ENCODE assay signal across 8 mouse cellular contexts in the genomic region with DNA sequence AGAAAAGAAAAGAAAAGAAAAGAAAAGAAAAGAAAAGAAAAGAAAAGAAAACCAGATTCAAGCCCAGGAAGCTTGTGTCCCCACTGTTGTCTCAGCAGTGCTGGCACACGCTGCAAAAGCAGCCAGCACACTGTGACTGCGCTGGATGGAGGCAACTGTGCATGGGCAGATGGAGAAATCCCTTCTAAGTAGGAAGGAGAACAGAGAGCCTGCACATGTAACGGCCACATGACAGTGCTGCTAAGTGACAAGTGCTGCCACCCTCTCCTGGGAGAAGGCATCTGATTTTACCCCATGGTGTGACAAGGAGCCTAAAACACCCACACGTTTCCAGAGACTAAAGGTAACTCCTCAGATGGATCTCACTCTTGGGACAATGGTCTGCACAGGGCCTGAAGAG.
DNase-seq lines count a peak whose midpoint lies in the region; ATAC-seq lines count a peak whose summit lies in the region.
"Had no signal": no experiment of that assay in that cellular context is flagged by ENCODE, and none has a peak within 500 bp of the region (broad histone marks: within the 10 kb centered on the region; RNA-seq: fewer than 3 reads in every experiment).

No protein-coding gene starts in this region.

- no peaks in the 10 kb centered on the region for H3K27me3 ChIP-seq in heart, embryonic 10.5 days (ENCODE audit: insufficient read depth, poor library complexity, severe bottlenecking)
- H3K27me3 ChIP-seq in midbrain, embryonic 14.5 days (ENCODE audit: control insufficient read depth, insufficient read depth, low read length): no peaks in the 10 kb centered on the region
- H3K27me3 ChIP-seq in midbrain, embryonic 10.5 days (ENCODE audit: low read depth, poor library complexity, severe bottlenecking): no peaks in the 10 kb centered on the region

- H3K9ac ChIP-seq in midbrain, embryonic 14.5 days (replicated peaks; ENCODE audit: low read length): no peak overlapping the region

- no peak overlapping the region for H3K4me2 ChIP-seq in midbrain, embryonic 14.5 days (ENCODE audit: low read length)

- H3K27ac ChIP-seq in heart, embryonic 10.5 days: peak overlapping the region; percentile 56; the same call in 1 of the 2 replicates
- peak overlapping the region; percentile 13; the same call in 1 of the 2 replicates for H3K27ac ChIP-seq in midbrain, embryonic 14.5 days (replicated peaks; ENCODE audit: low read depth, low read length)
- no peak overlapping the region for H3K27ac ChIP-seq in midbrain, embryonic 10.5 days (replicated peaks)

- ATAC-seq in midbrain, embryonic 14.5 days (ENCODE audit: low FRiP score, low TSS enrichment): no peak

- no peaks in the 10 kb centered on the region for H3K9me3 ChIP-seq in heart, embryonic 10.5 days
- H3K9me3 ChIP-seq in midbrain, embryonic 14.5 days (ENCODE audit: control insufficient read depth, low read length): no peaks in the 10 kb centered on the region
- no peaks in the 10 kb centered on the region for H3K9me3 ChIP-seq in midbrain, embryonic 10.5 days (replicated peaks)

- WGBS in heart, embryonic 10.5 days: 75% methylated on average over 4 of the region's 4 CpGs
- WGBS in midbrain, embryonic 14.5 days: 75% methylated on average over 4 of the region's 4 CpGs
- 76% methylated on average over 4 of the region's 4 CpGs for WGBS in midbrain, embryonic 10.5 days

- no peak overlapping the region for H3K4me3 ChIP-seq in heart, embryonic 10.5 days
- no peak overlapping the region for H3K4me3 ChIP-seq in midbrain, embryonic 14.5 days (replicated peaks; ENCODE audit: low read depth, low read length)
- H3K4me3 ChIP-seq in midbrain, embryonic 10.5 days: no peak overlapping the region

- DNase-seq in heart, embryonic 10.5 days (ENCODE audit: low spot score): no peak
- no peak for DNase-seq in heart, adult 8-10 months (ENCODE audit: low spot score)
- no peak for DNase-seq in midbrain, embryonic 14.5 days
- no peak for DNase-seq in midbrain, embryonic 10.5 days (ENCODE audit: low spot score)
- peak; percentile 21 for DNase-seq in layer of hippocampus, adult 9-10 months (ENCODE audit: low spot score)
- peak; percentile 69 to 80 for DNase-seq in right cerebral cortex, postnatal 36 days (ENCODE audit: low spot score in 2 of 2)
- no peak for DNase-seq in lung, adult 18-20 months
- DNase-seq: thymus, postnatal 36 days had no signal

- peaks cover 53% of the 10 kb centered on the region for H3K36me3 ChIP-seq in heart, embryonic 10.5 days
- H3K36me3 ChIP-seq in midbrain, embryonic 14.5 days (ENCODE audit: control insufficient read depth, insufficient read depth, low read length): peaks cover 54% of the 10 kb centered on the region
- H3K36me3 ChIP-seq in midbrain, embryonic 10.5 days: peaks cover 61% of the 10 kb centered on the region

- peaks cover 44% of the 10 kb centered on the region for H3K4me1 ChIP-seq in heart, embryonic 10.5 days
- H3K4me1 ChIP-seq in midbrain, embryonic 14.5 days (ENCODE audit: control insufficient read depth, insufficient read depth, low read length): no peaks in the 10 kb centered on the region
- 0 out of 2 replicates have a peak, but pooled peaks cover 7% of the 10 kb centered on the region for H3K4me1 ChIP-seq in midbrain, embryonic 10.5 days

Comparison
In these comparisons a context has a peak if more than half of its experiments do, and no peak if none do; other contexts are left out.
1. DNase-seq: peak in layer of hippocampus, adult 9-10 months (single experiment) and right cerebral cortex, postnatal 36 days (2 of 2); none in heart, embryonic 10.5 days (single experiment), heart, adult 8-10 months (single experiment), midbrain, embryonic 14.5 days (single experiment), midbrain, embryonic 10.5 days (single experiment) and lung, adult 18-20 months (0 of 2).